Mouse (Mus musculus): Measurements from ENCODE around the gene Garnl3. TPM values are rescaled to one million over a fixed set of nuclear protein-coding genes. Genes with fewer than 3 reads are reported as not detected.

Gene Garnl3
- polyA plus RNA-seq, 1 experiment: 0.96 TPM

DNA sequence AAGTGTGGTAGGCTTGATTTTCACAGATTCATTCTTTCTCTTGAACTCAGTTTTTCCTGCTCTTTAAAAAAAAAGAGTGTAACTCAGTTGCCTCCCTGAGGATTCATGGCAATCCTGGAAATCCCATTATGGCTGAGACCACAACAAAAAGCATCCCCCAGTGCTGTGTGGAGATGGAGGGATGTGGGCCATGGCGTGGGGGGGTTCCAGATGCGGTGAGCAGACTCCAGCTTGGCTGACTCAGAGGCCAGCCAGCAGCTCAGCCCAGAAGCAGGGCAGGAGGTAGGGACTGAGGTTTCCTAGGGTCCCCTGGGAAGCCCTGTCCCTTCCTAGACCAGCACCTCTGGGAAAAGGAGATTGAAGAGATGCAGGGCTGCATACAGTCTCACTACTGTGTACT, 45.5 kb upstream of the Garnl3 start:
- Histone ChIP-seq H3K4me3 (ENCODE audit: control insufficient read depth, insufficient read depth, low read length) (no peak overlapping the region), H3K27ac (ENCODE audit: control insufficient read depth, insufficient read depth, low read length) (no peak overlapping the region), H3K36me3 (ENCODE audit: control insufficient read depth, insufficient read depth, low read length) (no peaks in the 10 kb centered on the region; the same call in 1 of the 2 replicates), H3K27me3 (ENCODE audit: control insufficient read depth, insufficient read depth, low read length) (no peaks in the 10 kb centered on the region), H3K4me1 (replicated peaks; ENCODE audit: control insufficient read depth, insufficient read depth, low read length) (no peaks in the 10 kb centered on the region)
- TF ChIP-seq CTCF (IDR thresholded peaks at IDR 0.05; ENCODE audit: borderline replicate concordance, control insufficient read depth, extremely low read depth, insufficient read depth, low read length, poor library complexity): no peak
- TF ChIP-seq POLR2A (IDR thresholded peaks at IDR 0.05; ENCODE audit: control insufficient read depth, extremely low read depth, insufficient read depth, low read length, poor library complexity): no peak
- no peak for DNase-seq
- WGBS: 82% methylated on average over 2 of the region's 2 CpGs

DNA sequence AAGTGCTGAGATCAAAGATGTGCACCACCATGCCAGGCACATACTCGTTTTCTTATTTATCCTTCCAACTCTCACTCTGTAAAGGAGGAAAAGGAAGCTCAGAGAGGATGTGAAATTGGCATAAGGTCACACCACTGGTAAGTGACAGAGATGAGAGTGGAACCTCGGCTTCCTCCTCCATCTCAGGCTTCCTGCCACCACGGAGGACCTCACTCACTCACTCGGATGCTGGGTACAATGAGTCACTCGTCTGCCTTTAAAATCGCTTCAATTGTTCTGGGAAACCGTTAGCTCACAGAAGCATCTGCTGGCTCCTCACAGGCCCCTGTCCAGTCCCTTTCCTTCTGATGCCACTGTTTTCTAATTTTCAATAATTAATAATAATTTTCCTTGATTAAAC, 45.1 kb upstream of the Garnl3 start:
- Histone ChIP-seq H3K27ac (ENCODE audit: control insufficient read depth, insufficient read depth, low read length) (no peak overlapping the region), H3K4me1 (replicated peaks; ENCODE audit: control insufficient read depth, insufficient read depth, low read length) (no peaks in the 10 kb centered on the region), H3K36me3 (ENCODE audit: control insufficient read depth, insufficient read depth, low read length) (no peaks in the 10 kb centered on the region; the same call in 1 of the 2 replicates), H3K4me3 (ENCODE audit: control insufficient read depth, insufficient read depth, low read length) (no peak overlapping the region), H3K27me3 (ENCODE audit: control insufficient read depth, insufficient read depth, low read length) (no peaks in the 10 kb centered on the region)
- TF ChIP-seq CTCF (IDR thresholded peaks at IDR 0.05; ENCODE audit: borderline replicate concordance, control insufficient read depth, extremely low read depth, insufficient read depth, low read length, poor library complexity) (no peak), POLR2A (IDR thresholded peaks at IDR 0.05; ENCODE audit: control insufficient read depth, extremely low read depth, insufficient read depth, low read length, poor library complexity) (no peak)
- DNase-seq: no peak
- WGBS: 16% methylated on average over 7 of the region's 7 CpGs

DNA sequence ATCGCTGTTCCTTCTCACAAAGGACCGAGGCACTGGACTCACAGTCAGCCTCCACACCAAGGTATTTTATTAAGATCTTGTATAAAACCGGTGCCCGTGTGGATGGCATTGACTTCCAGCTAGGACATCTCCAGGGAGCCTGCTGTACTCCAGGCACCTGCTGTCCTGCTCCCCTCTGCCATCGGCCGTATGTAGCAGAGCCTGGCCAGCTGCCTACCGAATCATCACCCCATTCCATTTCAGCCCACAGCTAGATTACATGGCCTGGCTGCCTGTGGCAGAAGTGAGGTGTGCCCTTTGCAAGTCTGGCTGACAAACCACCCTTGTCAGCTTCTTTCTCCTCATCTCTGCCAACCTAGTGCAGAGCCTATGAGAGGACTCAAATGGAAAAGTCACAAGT, 42.2 kb upstream of the Garnl3 start:
- no peak overlapping the region for H3K4me3 ChIP-seq (ENCODE audit: control insufficient read depth, insufficient read depth, low read length)
- H3K4me1 ChIP-seq (replicated peaks; ENCODE audit: control insufficient read depth, insufficient read depth, low read length): no peaks in the 10 kb centered on the region
- no peaks in the 10 kb centered on the region for H3K27me3 ChIP-seq (ENCODE audit: control insufficient read depth, insufficient read depth, low read length)
- DNase-seq: no peak
- no peak for TF ChIP-seq POLR2A (IDR thresholded peaks at IDR 0.05; ENCODE audit: control insufficient read depth, extremely low read depth, insufficient read depth, low read length, poor library complexity)
- no peak for TF ChIP-seq CTCF (IDR thresholded peaks at IDR 0.05; ENCODE audit: borderline replicate concordance, control insufficient read depth, extremely low read depth, insufficient read depth, low read length, poor library complexity)
- 98% methylated on average over 7 of the region's 7 CpGs for WGBS
- no peaks in the 10 kb centered on the region; the same call in 1 of the 2 replicates for H3K36me3 ChIP-seq (ENCODE audit: control insufficient read depth, insufficient read depth, low read length)
- H3K27ac ChIP-seq (ENCODE audit: control insufficient read depth, insufficient read depth, low read length): no peak overlapping the region

DNA sequence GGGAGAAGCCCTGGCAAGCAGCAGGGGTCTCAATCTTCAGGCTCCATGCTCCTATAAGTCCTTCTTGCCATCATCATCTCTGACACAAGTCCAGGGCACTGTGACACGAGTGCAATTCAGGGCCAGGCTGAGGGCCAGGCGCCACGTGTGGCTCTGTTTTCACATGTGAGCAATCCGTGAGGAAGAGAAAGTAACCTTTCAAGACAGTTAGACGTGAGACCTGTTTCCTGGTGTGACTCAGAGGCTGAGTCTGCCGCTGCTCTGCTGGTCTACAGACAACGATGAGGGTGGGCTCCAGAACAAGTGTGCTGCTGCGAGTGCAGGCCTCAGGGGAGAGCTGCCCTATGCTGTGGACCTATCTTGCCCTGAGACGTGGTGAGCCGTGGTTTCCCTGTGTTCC, 41.7 kb upstream of the Garnl3 start:
- no peak overlapping the region for H3K4me3 ChIP-seq (ENCODE audit: control insufficient read depth, insufficient read depth, low read length)
- no peaks in the 10 kb centered on the region for H3K27me3 ChIP-seq (ENCODE audit: control insufficient read depth, insufficient read depth, low read length)

DNA sequence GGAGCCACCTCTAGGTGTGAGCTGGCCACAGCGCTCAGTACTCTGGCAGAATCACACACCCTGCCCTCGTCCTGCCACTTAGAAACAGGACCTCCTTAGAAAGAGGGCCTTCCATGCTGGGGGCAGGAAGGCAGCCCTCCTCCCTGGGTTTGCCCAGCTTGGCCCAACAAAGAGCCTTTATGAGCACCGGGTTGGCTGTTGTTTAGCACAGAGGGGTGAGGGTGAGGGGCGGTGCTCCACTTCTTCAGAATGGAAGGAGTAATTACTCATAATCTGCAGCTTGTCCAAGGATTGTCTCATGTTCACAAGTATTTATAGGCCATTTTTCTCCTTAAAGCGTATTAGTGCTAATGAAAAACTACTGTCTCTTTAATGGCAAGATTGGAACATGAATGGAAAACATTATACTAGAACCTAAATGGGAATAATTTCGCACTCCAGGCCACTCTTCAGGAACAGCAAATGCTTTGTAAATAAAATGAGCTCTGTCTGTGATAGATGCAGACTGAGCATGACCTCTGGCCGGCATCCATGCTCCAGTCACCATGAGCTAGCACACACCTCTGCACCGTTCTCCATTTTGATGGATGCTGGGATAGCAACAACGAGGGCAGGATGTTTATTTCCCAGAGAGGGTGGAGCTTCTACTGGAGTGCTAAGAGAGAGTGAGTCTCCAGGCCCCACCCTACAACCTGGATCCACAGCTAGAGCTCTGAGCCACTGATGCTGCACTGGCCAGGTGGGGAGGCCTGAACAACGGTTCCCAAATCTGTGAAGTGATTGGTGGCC, 39.5 kb upstream of the Garnl3 start:
- WGBS: 95% methylated on average over 10 of the region's 10 CpGs

More for the DNA sequence above, 41.7 kb upstream of the Garnl3 start:
- WGBS: 74% methylated on average over 10 of the region's 10 CpGs
- no peaks in the 10 kb centered on the region for H3K4me1 ChIP-seq (replicated peaks; ENCODE audit: control insufficient read depth, insufficient read depth, low read length)
- TF ChIP-seq POLR2A (IDR thresholded peaks at IDR 0.05; ENCODE audit: control insufficient read depth, extremely low read depth, insufficient read depth, low read length, poor library complexity): no peak
- no peak for TF ChIP-seq CTCF (IDR thresholded peaks at IDR 0.05; ENCODE audit: borderline replicate concordance, control insufficient read depth, extremely low read depth, insufficient read depth, low read length, poor library complexity)
- no peak overlapping the region for H3K27ac ChIP-seq (ENCODE audit: control insufficient read depth, insufficient read depth, low read length)
- no peaks in the 10 kb centered on the region; the same call in 1 of the 2 replicates for H3K36me3 ChIP-seq (ENCODE audit: control insufficient read depth, insufficient read depth, low read length)
- no peak for DNase-seq

DNA sequence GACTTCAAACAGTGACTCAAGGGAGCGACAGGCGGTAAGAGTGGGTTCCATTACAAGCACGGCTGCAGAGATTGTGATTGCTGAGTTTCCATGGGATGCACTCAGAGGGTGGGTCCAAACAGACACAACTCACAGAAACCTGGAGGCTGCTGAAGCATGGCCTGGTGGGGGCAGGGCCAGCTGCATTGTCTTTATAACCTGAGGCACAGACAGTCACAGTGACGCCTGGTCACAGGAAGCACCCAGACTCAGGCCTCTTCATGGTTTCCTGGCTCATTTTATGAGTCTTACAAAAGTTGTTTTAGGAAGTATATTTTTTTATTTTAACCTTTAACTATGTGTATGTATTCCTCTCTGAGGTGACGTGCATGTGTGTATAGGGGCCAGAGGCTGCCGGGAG, 38.0 kb upstream of the Garnl3 start:
- no peak for DNase-seq
- H3K27ac ChIP-seq (ENCODE audit: control insufficient read depth, insufficient read depth, low read length): no peak overlapping the region
- H3K36me3 ChIP-seq (ENCODE audit: control insufficient read depth, insufficient read depth, low read length): no peaks in the 10 kb centered on the region; the same call in 1 of the 2 replicates
- H3K4me3 ChIP-seq (ENCODE audit: control insufficient read depth, insufficient read depth, low read length): no peak overlapping the region
- no peaks in the 10 kb centered on the region for H3K4me1 ChIP-seq (replicated peaks; ENCODE audit: control insufficient read depth, insufficient read depth, low read length)
- no peaks in the 10 kb centered on the region for H3K27me3 ChIP-seq (ENCODE audit: control insufficient read depth, insufficient read depth, low read length)
- 90% methylated on average over 6 of the region's 6 CpGs for WGBS
- TF ChIP-seq CTCF (IDR thresholded peaks at IDR 0.05; ENCODE audit: borderline replicate concordance, control insufficient read depth, extremely low read depth, insufficient read depth, low read length, poor library complexity) (no peak), POLR2A (IDR thresholded peaks at IDR 0.05; ENCODE audit: control insufficient read depth, extremely low read depth, insufficient read depth, low read length, poor library complexity) (no peak)

More for the DNA sequence above, 39.5 kb upstream of the Garnl3 start:
- TF ChIP-seq CTCF (IDR thresholded peaks at IDR 0.05; ENCODE audit: borderline replicate concordance, control insufficient read depth, extremely low read depth, insufficient read depth, low read length, poor library complexity) (no peak), POLR2A (IDR thresholded peaks at IDR 0.05; ENCODE audit: control insufficient read depth, extremely low read depth, insufficient read depth, low read length, poor library complexity) (no peak)
- Histone ChIP-seq H3K27me3 (ENCODE audit: control insufficient read depth, insufficient read depth, low read length) (no peaks in the 10 kb centered on the region), H3K27ac (ENCODE audit: control insufficient read depth, insufficient read depth, low read length) (no peak overlapping the region), H3K4me3 (ENCODE audit: control insufficient read depth, insufficient read depth, low read length) (no peak overlapping the region), H3K36me3 (ENCODE audit: control insufficient read depth, insufficient read depth, low read length) (no peaks in the 10 kb centered on the region; the same call in 1 of the 2 replicates), H3K4me1 (replicated peaks; ENCODE audit: control insufficient read depth, insufficient read depth, low read length) (no peaks in the 10 kb centered on the region)
- no peak for DNase-seq

All from thymus, adult 2 months (tissue).